Mouse (Mus musculus): ENCODE measurements around the gene Gls2. TPM values are rescaled to one million over a fixed set of nuclear protein-coding genes. Genes with fewer than 3 reads are reported as not detected.

The Gls2 gene
- total RNA-seq, 2 experiments from 2014 or later = 1.5 to 2.1 TPM

- DNase-seq (ENCODE audit: low spot score in 2 of 2) = peak; percentile 77 to 88
Observed at GRCm38 (mm10) chr10:128231697-128232419, 37.6 kb downstream of the Gls2 start, which contains the start of gene Timeless. TSS of gene Timeless (plus strand) at chr10:128232065.

GRCm38 (mm10) chr10:128232420-128232985 is 38.2 kb downstream of the Gls2 start:
- DNase-seq (ENCODE audit: low spot score in 2 of 2) = peak in 1 of 2 experiments; percentile 51

- no peak for DNase-seq (ENCODE audit: low spot score in 2 of 2)
Observed at GRCm38 (mm10) chr10:128236321-128236720, 42.1 kb downstream of the Gls2 start.

GRCm38 (mm10) chr10:128237807-128238480 is 43.7 kb downstream of the Gls2 start:
- no peak for DNase-seq (ENCODE audit: low spot score in 2 of 2)

GRCm38 (mm10) chr10:128239140-128239539 is 44.9 kb downstream of the Gls2 start:
- DNase-seq (ENCODE audit: low spot score in 2 of 2) = no peak

- no peak for DNase-seq (ENCODE audit: low spot score in 2 of 2)
Observed at GRCm38 (mm10) chr10:128240131-128240530, 45.9 kb downstream of the Gls2 start.

- no peak for DNase-seq (ENCODE audit: low spot score in 2 of 2)
Observed at GRCm38 (mm10) chr10:128243252-128243651, 49.0 kb downstream of the Gls2 start.

- DNase-seq (ENCODE audit: low spot score in 2 of 2) = no peak
Observed at GRCm38 (mm10) chr10:128244121-128244520, 49.9 kb downstream of the Gls2 start.

GRCm38 (mm10) chr10:128247020-128247732 is 52.9 kb downstream of the Gls2 start:
- peak in 1 of 2 experiments; percentile 33 for DNase-seq (ENCODE audit: low spot score in 2 of 2)

- DNase-seq (ENCODE audit: low spot score in 2 of 2) = no peak
Observed at GRCm38 (mm10) chr10:128250565-128250964, 56.3 kb downstream of the Gls2 start.

GRCm38 (mm10) chr10:128253677-128254255 is 59.5 kb downstream of the Gls2 start, which contains the start of gene Apon:
TSS of gene Apon (plus strand) at chr10:128254096.
- DNase-seq (ENCODE audit: low spot score in 2 of 2) = no peak

GRCm38 (mm10) chr10:128255925-128256324 is 61.7 kb downstream of the Gls2 start:
- no peak for DNase-seq (ENCODE audit: low spot score in 2 of 2)

GRCm38 (mm10) chr10:128256328-128256727 is 62.1 kb downstream of the Gls2 start:
- no peak for DNase-seq (ENCODE audit: low spot score in 2 of 2)

GRCm38 (mm10) chr10:128258953-128259352 is 64.7 kb downstream of the Gls2 start:
- DNase-seq (ENCODE audit: low spot score in 2 of 2) = no peak

Other genes with a start within 250 kb of the Gls2 start
- under 1 TPM in 1 of 2 experiments, not detected in 1; 0.44 TPM for gene Hsd17b6, start 186.8 kb upstream of the Gls2 start, total RNA-seq (2021)
- 10 to 100 TPM; 15.4 to 15.5 TPM for gene Prim1, start 179.3 kb upstream of the Gls2 start, total RNA-seq (2021)
- 100 to 1,000 TPM; 673 TPM for gene Naca, start 158.9 kb upstream of the Gls2 start, total RNA-seq (2021)
- gene Ptges3, start 135.5 kb upstream of the Gls2 start, total RNA-seq (2021) = 100 to 1,000 TPM; 108 to 110 TPM
- gene Atp5b, start 111.2 kb upstream of the Gls2 start, total RNA-seq (2021) = 1,000 to 10,000 TPM; 3,386 to 3,414 TPM
- gene Baz2a, start 102.9 kb upstream of the Gls2 start, total RNA-seq (2021) = 10 to 100 TPM; 24.4 to 24.8 TPM
- gene Rbms2, start 14.2 kb upstream of the Gls2 start, total RNA-seq (2021) = 10 to 100 TPM; 83.8 to 85.3 TPM
- 10 to 100 TPM; 33.2 to 34.9 TPM for gene Spryd4, start 17.4 kb downstream of the Gls2 start, total RNA-seq (2021)
- not detected for gene Mip, start 31.4 kb downstream of the Gls2 start, total RNA-seq (2021)
- gene Timeless, start 37.6 kb downstream of the Gls2 start, total RNA-seq (2021) = 10 to 100 TPM; 12.7 to 14.7 TPM
- under 1 TPM; 0.32 to 0.70 TPM for gene Apon, start 59.6 kb downstream of the Gls2 start, total RNA-seq (2021)
- 1 to 10 TPM in 1 of 2 experiments, not detected in 1; 1.6 TPM for gene Apof, start 74.2 kb downstream of the Gls2 start, total RNA-seq (2021)
- gene Stat2, start 76.1 kb downstream of the Gls2 start, total RNA-seq (2021) = 10 to 100 TPM in 1 of 2 experiments, 1 to 10 TPM in 1; 9.3 to 10.2 TPM
- gene Il23a, start 104.3 kb downstream of the Gls2 start, total RNA-seq (2021) = not detected
- gene Pan2, start 108.9 kb downstream of the Gls2 start, total RNA-seq (2021) = 10 to 100 TPM; 17.2 to 19.5 TPM
- 100 to 1,000 TPM in 1 of 2 experiments, 10 to 100 TPM in 1; 94.1 to 100 TPM for gene Cnpy2, start 128.0 kb downstream of the Gls2 start, total RNA-seq (2021)
- 100 to 1,000 TPM; 403 to 430 TPM for gene Cs, start 143.3 kb downstream of the Gls2 start, total RNA-seq (2021)
- 100 to 1,000 TPM; 115 to 133 TPM for gene Coq10a, start 174.5 kb downstream of the Gls2 start, total RNA-seq (2021)
- 10 to 100 TPM; 45.3 to 48.3 TPM for gene Ankrd52, start 182.7 kb downstream of the Gls2 start, total RNA-seq (2021)
- gene Slc39a5, start 206.8 kb downstream of the Gls2 start, total RNA-seq (2021) = under 1 TPM in 1 of 2 experiments, not detected in 1; 0.23 TPM
- gene Nabp2, start 217.0 kb downstream of the Gls2 start, total RNA-seq (2021) = 10 to 100 TPM; 48.0 to 50.7 TPM
- gene Rnf41, start 217.2 kb downstream of the Gls2 start, total RNA-seq (2021) = 10 to 100 TPM; 21.9 to 24.0 TPM